Mouse (Mus musculus) effector memory CD4-positive, alpha-beta T cell, adult 5 months (primary cell): ENCODE measurements around the gene Odaph. TPM values are rescaled to one million over a fixed set of nuclear protein-coding genes. Genes with fewer than 3 reads are reported as not detected.

ENCODE experiments used
- polyA plus RNA-seq: library from polyadenylated mRNA; unstranded; fragments of 100-300 nt; shearing (Covaris generic); gene quantifications from one replicate; pipeline ENCODE4 v1.2.1, GENCODE M21; 2017

Odaph gene
- not detected for polyA plus RNA-seq

DNA sequence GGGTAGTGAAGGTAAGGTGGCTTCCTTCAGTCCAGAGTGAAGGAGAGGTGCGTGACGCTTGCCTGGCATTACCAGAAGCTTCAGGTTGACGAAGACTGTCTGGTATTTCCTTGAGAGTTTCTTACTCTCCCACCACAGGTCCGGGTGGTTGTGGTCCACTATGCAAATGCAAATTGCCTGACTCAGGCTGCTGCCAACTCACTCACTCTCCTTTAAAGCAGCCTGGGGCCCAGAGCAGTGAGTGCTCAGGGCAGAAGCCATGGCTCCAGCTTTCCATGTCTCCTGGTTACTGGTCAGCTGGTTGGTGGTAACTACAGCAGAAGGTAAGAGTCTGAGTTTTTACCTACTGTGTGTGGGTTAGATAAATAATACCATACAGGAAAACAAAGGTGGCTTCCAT is at the start of gene Odaph:
Gene Odaph, plus strand, starts transcription at position 240 of the 400 bp plus-strand sequence.

DNA sequence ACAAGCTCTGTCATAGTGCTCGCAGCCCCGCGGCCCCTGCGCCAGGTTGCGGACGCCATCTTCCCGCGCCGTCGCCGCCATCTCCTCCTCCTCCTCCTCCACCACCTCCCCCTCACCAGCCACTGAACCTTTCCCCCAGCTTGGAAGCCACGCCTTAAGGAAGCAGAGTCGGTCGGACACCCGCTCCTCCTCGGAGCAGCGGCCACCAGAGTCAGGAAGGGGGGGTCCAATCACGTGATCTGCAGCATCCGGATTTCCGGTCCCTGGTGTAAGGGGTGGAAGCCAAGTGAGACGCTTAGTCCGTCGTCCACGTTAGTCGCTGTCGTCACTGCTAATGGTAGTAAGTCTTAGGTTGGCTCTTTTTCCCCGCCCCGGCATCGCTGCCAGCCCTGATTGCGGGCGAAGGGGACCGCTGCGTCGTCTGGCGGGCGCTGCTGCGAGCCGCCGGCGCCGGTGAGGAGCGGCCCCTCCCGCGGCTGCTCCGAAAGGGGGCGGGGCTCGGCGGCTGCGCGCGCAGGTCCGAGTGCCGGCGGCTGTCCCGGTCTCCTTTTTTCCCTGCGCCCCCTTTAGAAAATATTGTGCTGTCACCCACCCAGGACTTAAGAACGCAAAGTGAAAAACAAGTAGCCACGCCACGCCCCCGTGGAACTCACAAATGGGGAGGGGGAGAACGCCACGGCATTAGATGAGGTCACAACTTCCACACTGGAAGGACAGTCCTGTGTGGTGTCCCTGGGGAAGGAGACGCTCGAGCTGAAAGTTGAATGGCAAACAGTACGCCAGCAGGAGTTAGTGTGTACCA is 24.4 kb upstream of the Odaph start, which contains the start of gene Rchy1:
Gene Rchy1, minus strand, starts transcription at position 430 of the 802 bp plus-strand sequence.

DNA sequence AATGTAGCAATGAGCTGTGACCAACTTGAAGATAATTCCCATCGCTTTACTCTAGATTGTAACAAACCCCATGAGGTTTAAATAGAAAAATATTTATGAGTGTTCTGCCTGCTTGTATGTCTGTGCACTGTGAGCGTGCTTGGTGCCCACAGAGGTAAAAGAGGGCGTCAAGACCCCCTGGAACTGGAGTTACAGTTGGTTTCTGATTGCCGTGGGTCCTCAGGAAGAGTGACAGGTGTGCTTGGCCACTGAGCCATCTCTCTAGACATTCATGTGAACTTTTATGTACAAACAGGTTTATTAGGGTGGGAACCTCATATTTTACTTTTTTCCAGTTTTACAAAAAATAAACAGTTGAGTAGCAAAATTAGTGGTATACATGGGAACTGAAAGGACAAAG is 56.5 kb downstream of the Odaph start, which contains the start of gene Cdkl2:
Gene Cdkl2, minus strand, starts transcription at position 101 of the 400 bp plus-strand sequence.

Other genes with a start within 250 kb of the Odaph start
- 103 TPM for gene Rchy1, start 24.4 kb upstream of the Odaph start, polyA plus RNA-seq
- 1.9 TPM for gene Cdkl2, start 56.4 kb downstream of the Odaph start, polyA plus RNA-seq
- gene G3bp2, start 96.2 kb downstream of the Odaph start, polyA plus RNA-seq: 210 TPM
- gene Uso1, start 150.5 kb downstream of the Odaph start, polyA plus RNA-seq: 50.2 TPM
- not detected for gene U90926, start 227.9 kb downstream of the Odaph start, polyA plus RNA-seq